Mouse (Mus musculus) liver, postnatal 0 days (tissue): ENCODE measurements around the gene Tent4a. TPM values are rescaled to one million over a fixed set of nuclear protein-coding genes. Genes with fewer than 3 reads are reported as not detected.

Experiments
- ATAC-seq: fragments of 200-750 bp; cut with Nextera tagmentation; 2 replicates; pipeline ENCODE4 v1.8.0; 2017; ENCODE audit warnings: mild to moderate bottlenecking, moderate library complexity
- DNase-seq: peaks from one replicate; pipeline ENCODE4 v3.0.0-alpha.2; 2016
- H3K27ac ChIP-seq: fragments of 300-500 bp; sonication (generic); 2 replicates; pipeline ENCODE4 v1.5.1; 2014; ENCODE audit warnings: antibody characterized with exemption, moderate library complexity, mild to moderate bottlenecking, low read depth
- H3K27me3 ChIP-seq: fragments of 300-500 bp; sonication (generic); 2 replicates; pipeline ENCODE4 v1.6.1; 2014; ENCODE audit warnings: low read length, control low read depth, mixed read lengths; ENCODE audit not compliant: insufficient read depth
- H3K36me3 ChIP-seq: fragments of 300-500 bp; sonication (generic); replicated peaks from 2 replicates; pipeline ENCODE4 v1.6.1; 2014; ENCODE audit warnings: mild to moderate bottlenecking, control low read depth, low read length, moderate library complexity, mixed read lengths; ENCODE audit not compliant: insufficient read depth
- H3K4me1 ChIP-seq: fragments of 300-500 bp; sonication (generic); 2 replicates; pipeline ENCODE4 v1.6.1; 2014; ENCODE audit warnings: antibody characterized with exemption, mild to moderate bottlenecking, control low read depth; ENCODE audit not compliant: insufficient read depth
- H3K4me2 ChIP-seq: fragments of 300-500 bp; sonication (generic); 2 replicates; pipeline ENCODE4 v1.6.1; 2014; ENCODE audit warnings: low read depth, mild to moderate bottlenecking, low read length, moderate library complexity, mixed read lengths
- H3K4me3 ChIP-seq: fragments of 300-500 bp; sonication (generic); 2 replicates; pipeline ENCODE4 v1.5.1; 2014; ENCODE audit warnings: low read depth, low read length
- H3K9ac ChIP-seq: fragments of 300-500 bp; sonication (generic); replicated peaks from 2 replicates; pipeline ENCODE4 v1.6.1; 2014; ENCODE audit warnings: mild to moderate bottlenecking, moderate library complexity
- H3K9me3 ChIP-seq: fragments of 300-500 bp; sonication (generic); 2 replicates; pipeline ENCODE4 v1.6.1; 2016; ENCODE audit warnings: mild to moderate bottlenecking, control low read depth, low read length, mixed read lengths
- CTCF ChIP-seq: sonication (generic); IDR thresholded peaks from 2 replicates; pipeline ENCODE4 v1.5.1; 2016; ENCODE audit warnings: antibody characterized with exemption, low read depth
- EP300 ChIP-seq: IDR thresholded peaks from 2 replicates; pipeline ENCODE4 v1.6.1; 2016; ENCODE audit warnings: antibody characterized with exemption, low read depth, mild to moderate bottlenecking
- WGBS: fragments of 180-500 bp; shearing (Covaris S2); extraction: QIAGEN DNeasy Blood & Tissue Kit; methylation state at CpG from one replicate; pipeline ENCODE4 v1.1.7; 2014; ENCODE audit not compliant: insufficient replicate concordance; 5-methylcytosine and 5-hydroxymethylcytosine counted together
- polyA plus RNA-seq: library from polyadenylated mRNA; unstranded; fragments of >200 nt; fragmentation: Nextera tagmentation; extraction: Ambion mirVana; gene quantifications from 2 replicates; pipeline ENCODE4 v1.2.1, GENCODE M21; 2015

Tent4a gene
- polyA plus RNA-seq, 1 experiment from 2014 or later = 1.9 TPM

DNA sequence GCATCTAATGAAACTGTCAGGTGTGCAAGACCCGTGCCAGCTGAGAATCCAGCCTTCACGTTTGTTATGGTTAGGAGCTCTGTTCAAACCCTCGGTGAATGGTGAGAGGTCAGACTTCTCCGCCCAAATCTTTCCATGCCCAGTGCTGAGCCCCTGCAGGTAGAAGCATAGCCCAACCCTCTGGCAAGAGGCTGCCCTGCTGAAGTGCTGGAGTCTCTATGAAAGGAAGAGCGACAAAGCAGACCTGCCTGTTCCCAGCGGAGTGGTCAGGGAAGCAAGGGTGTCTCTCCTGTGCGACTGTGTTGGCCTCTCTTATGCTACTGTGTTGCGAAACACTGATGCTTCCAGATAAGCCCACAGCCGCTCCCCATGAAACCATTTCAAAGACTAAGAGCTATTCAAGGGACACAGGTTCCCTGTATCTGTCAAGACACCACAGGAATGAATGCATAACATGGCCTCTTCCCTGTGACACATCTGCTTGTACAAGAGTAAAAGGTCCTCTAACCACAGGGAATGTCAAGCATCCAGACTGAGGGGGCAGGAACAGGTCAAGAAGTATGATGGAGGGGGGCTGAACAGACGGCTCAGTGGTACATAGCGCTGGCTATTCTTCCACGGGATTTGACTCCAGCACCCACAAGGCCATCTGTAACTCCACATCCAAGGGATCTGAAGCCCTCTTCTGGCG is 45.7 kb downstream of the Tent4a start:
- H3K27ac ChIP-seq = no peak overlapping the region
- peaks cover 22% of the 10 kb centered on the region; the same call in 1 of the 2 replicates for H3K27me3 ChIP-seq
- H3K9me3 ChIP-seq = no peaks in the 10 kb centered on the region
- H3K4me2 ChIP-seq = no peak overlapping the region
- no peaks in the 10 kb centered on the region for H3K36me3 ChIP-seq
- H3K4me3 ChIP-seq = no peak overlapping the region
- no peak for TF ChIP-seq EP300
- H3K9ac ChIP-seq = no peak overlapping the region
- ATAC-seq (no peak), DNase-seq (no peak)
- WGBS = 24% methylated on average over 13 of the region's 13 CpGs
- H3K4me1 ChIP-seq = 0 out of 2 replicates have a peak, but pooled peaks cover 3% of the 10 kb centered on the region

DNA sequence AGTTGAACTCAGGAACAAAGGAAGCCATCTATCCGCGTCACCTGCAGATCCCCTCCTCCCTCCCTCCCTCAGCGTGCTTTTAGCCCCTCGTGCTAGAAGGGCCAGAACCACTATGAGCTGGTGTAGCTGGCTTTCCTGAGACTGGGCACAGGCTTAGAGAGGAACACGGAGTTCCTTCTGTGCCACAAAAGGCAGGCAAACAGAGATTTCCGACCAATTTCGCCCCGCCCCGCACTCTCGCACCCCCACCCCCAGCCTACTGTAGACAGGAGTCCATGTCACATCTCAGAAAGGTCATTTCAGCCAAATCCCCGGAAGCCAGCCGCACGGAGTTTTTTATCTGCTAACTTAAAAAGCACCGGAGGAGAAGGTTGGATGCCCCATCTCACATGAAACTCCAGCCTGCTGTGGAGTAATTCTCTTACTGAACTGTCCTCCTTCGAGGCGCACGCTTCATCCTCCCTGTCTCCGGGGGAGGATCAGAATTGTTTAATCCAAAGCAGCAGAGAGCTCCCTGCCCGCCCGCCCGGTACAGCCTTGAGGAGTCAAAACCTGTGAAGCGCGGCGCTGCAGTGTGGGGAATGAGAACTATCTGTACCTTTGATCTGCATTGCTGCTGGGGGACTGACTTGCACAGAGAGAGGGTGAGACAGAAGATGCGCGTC is 46.7 kb downstream of the Tent4a start:
- H3K4me1 ChIP-seq = 0 out of 2 replicates have a peak, but pooled peaks cover 3% of the 10 kb centered on the region
- peak overlapping the region; percentile 40 for H3K4me2 ChIP-seq
- ATAC-seq = no peak
- H3K9ac ChIP-seq = no peak overlapping the region
- no peak for TF ChIP-seq CTCF
- TF ChIP-seq EP300 = no peak
- 4% methylated on average over 26 of the region's 26 CpGs for WGBS
- no peak for DNase-seq
- no peak overlapping the region for H3K4me3 ChIP-seq
- peaks cover 31% of the 10 kb centered on the region for H3K27me3 ChIP-seq
- H3K27ac ChIP-seq = no peak overlapping the region
- no peaks in the 10 kb centered on the region for H3K9me3 ChIP-seq
- no peaks in the 10 kb centered on the region for H3K36me3 ChIP-seq

- H3K9me3 ChIP-seq = no peaks in the 10 kb centered on the region
- no peaks in the 10 kb centered on the region for H3K36me3 ChIP-seq
- H3K4me2 ChIP-seq = no peak overlapping the region
- ATAC-seq (no peak), DNase-seq (no peak)
- H3K27ac ChIP-seq = no peak overlapping the region
- WGBS = 73% methylated on average over 7 of the region's 7 CpGs
- peaks cover 38% of the 10 kb centered on the region for H3K27me3 ChIP-seq
- no peak overlapping the region for H3K9ac ChIP-seq
- TF ChIP-seq EP300 (no peak), CTCF (no peak)
- H3K4me1 ChIP-seq = peaks cover 4% of the 10 kb centered on the region; the same call in 1 of the 2 replicates
- no peak overlapping the region for H3K4me3 ChIP-seq
Measured at GRCm38 (mm10) chr13:69487108-69487507, 47.3 kb downstream of the Tent4a start.

GRCm38 (mm10) chr13:69485833-69486232 is 48.6 kb downstream of the Tent4a start:
- ATAC-seq = no peak
- 50% methylated on average over 7 of the region's 7 CpGs for WGBS
- DNase-seq = no peak
- Histone ChIP-seq H3K9me3 (no peaks in the 10 kb centered on the region), H3K4me1 (peaks cover 7% of the 10 kb centered on the region; the same call in 1 of the 2 replicates), H3K27ac (no peak overlapping the region), H3K36me3 (no peaks in the 10 kb centered on the region), H3K4me2 (no peak overlapping the region), H3K4me3 (no peak overlapping the region), H3K9ac (no peak overlapping the region), H3K27me3 (peaks cover 49% of the 10 kb centered on the region)
- TF ChIP-seq EP300 = no peak
- no peak for TF ChIP-seq CTCF

DNA sequence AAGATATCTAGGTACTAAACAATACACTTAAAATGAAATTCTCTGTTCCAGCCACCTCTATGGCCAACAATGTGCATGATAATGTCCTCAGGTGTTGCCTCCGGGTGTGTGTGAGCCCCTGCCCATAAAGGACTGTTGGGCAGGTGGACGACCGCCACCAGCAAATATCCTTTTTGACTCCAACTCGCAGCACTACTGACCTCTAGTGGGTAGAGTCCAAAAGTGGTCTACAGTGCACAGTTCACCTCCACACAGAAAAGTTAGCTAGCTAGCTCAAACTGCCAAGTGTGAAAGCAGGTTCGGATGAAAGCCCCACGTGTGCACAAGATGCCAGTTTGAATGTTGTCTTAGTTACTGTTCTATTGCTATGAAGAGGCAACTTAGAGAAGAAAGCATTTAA is 49.1 kb downstream of the Tent4a start:
- Histone ChIP-seq H3K36me3 (no peaks in the 10 kb centered on the region), H3K9ac (no peak overlapping the region), H3K4me3 (no peak overlapping the region), H3K4me2 (no peak overlapping the region), H3K27me3 (peaks cover 53% of the 10 kb centered on the region), H3K27ac (no peak overlapping the region), H3K9me3 (no peaks in the 10 kb centered on the region), H3K4me1 (peaks cover 7% of the 10 kb centered on the region; the same call in 1 of the 2 replicates)
- 11% methylated on average over 6 of the region's 6 CpGs for WGBS
- DNase-seq = no peak
- TF ChIP-seq CTCF (peak; percentile 58), EP300 (no peak)
- ATAC-seq = no peak

DNA sequence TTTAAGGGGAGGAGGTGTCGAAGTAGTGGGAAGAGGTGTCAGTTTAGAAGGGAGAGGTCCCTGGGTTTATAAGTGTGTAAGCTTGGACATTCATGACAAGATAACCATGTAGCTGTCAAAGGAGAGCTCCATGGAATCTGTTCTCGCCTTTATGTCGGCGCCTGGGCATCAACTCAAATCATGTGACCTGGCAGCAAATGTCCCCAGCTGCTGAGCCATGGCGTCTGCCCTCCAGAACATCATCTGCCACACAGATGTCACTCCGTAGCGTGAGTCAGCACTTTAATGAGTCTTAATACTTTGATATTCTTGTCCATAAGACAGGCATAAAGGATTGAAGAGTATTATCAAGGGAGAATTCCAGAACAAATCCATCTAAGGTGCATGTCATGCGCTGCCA is 51.7 kb downstream of the Tent4a start:
- H3K27ac ChIP-seq = no peak overlapping the region
- no peak overlapping the region for H3K4me2 ChIP-seq
- TF ChIP-seq EP300 (no peak), CTCF (no peak)

More for the DNA sequence above, 51.7 kb downstream of the Tent4a start:
- Histone ChIP-seq H3K4me1 (peaks cover 5% of the 10 kb centered on the region; the same call in 1 of the 2 replicates), H3K36me3 (no peaks in the 10 kb centered on the region), H3K9me3 (no peaks in the 10 kb centered on the region), H3K9ac (no peak overlapping the region), H3K4me3 (no peak overlapping the region), H3K27me3 (peaks cover 48% of the 10 kb centered on the region)
- ATAC-seq (no peak), DNase-seq (no peak)
- 51% methylated on average over 8 of the region's 8 CpGs for WGBS
